Mouse (Mus musculus) ES-E14 (cell line): ENCODE measurements at regions not wholly inside any gene's neighbourhood (a gene's known extent, or its start where the extent isn't known, plus 50 kb on each side); places are given as distances from the start of the nearest gene placed in this dataset.

Experiments
- DNase-seq: peaks from one replicate; pipeline ENCODE4 v3.0.0-alpha.2; 2013; ENCODE audit warnings: low read depth, low spot score
- H3K27ac ChIP-seq: 2 replicates; pipeline ENCODE4 v1.5.1; 2012; ENCODE audit warnings: low read depth, mild to moderate bottlenecking, low read length, moderate library complexity, mixed read lengths; ENCODE audit not compliant: poor library complexity, insufficient read depth, severe bottlenecking
- H3K36me3 ChIP-seq: 2 replicates; pipeline ENCODE4 v1.6.1; 2012; ENCODE audit warnings: mild to moderate bottlenecking, low read length, moderate library complexity, mixed read lengths; ENCODE audit not compliant: control insufficient read depth, poor library complexity, insufficient read depth, severe bottlenecking
- H3K4me1 ChIP-seq, 2 experiments: fragments of 150-350 bp in 1 of 2; sonication (generic) in 1 of 2; 2 replicates each; pipeline ENCODE4 v1.6.1; 2012; ENCODE audit warnings: low read length in 2 of 2, mild to moderate bottlenecking in 1 of 2, mixed read lengths in 1 of 2; ENCODE audit not compliant: control insufficient read depth in 2 of 2, insufficient read depth in 2 of 2, poor library complexity in 1 of 2
- H3K4me3 ChIP-seq, 2 experiments: fragments of 150-350 bp in 1 of 2; sonication (generic) in 1 of 2; 2 replicates each; pipeline ENCODE4 v1.5.1; 2012; ENCODE audit warnings: low read length in 2 of 2, low read depth in 1 of 2, mild to moderate bottlenecking in 1 of 2, mixed read lengths in 1 of 2; ENCODE audit not compliant: insufficient read depth in 1 of 2, poor library complexity in 1 of 2, severe bottlenecking in 1 of 2
- H3K9ac ChIP-seq: 2 replicates; pipeline ENCODE4 v1.6.1; 2012; ENCODE audit warnings: low read depth, mild to moderate bottlenecking, low read length, mixed read lengths; ENCODE audit not compliant: poor library complexity, insufficient read depth, severe bottlenecking
- H3K9me3 ChIP-seq: fragments of 150-350 bp; sonication (generic); 2 replicates; pipeline ENCODE4 v1.6.1; 2012; ENCODE audit warnings: low read depth, mild to moderate bottlenecking, low read length; ENCODE audit not compliant: control insufficient read depth, insufficient read depth
- CHD2 ChIP-seq: IDR thresholded peaks from 2 replicates; pipeline ENCODE4 v1.6.1; 2014; ENCODE audit warnings: mild to moderate bottlenecking, low read depth, low read length, inconsistent platforms
- HCFC1 ChIP-seq: IDR thresholded peaks from 2 replicates; pipeline ENCODE4 v1.6.1; 2012; ENCODE audit warnings: low read length, inconsistent platforms, borderline replicate concordance; ENCODE audit not compliant: insufficient read depth
- MAFK ChIP-seq: IDR thresholded peaks from 2 replicates; pipeline ENCODE4 v1.6.1; 2014; ENCODE audit warnings: mild to moderate bottlenecking, low read depth, low read length, inconsistent platforms; ENCODE audit not compliant: insufficient read depth
- ZC3H11A ChIP-seq: IDR thresholded peaks from 2 replicates; pipeline ENCODE4 v1.6.1; 2012; ENCODE audit warnings: low read depth, mild to moderate bottlenecking, inconsistent platforms, low read length, borderline replicate concordance
- ZNF384 ChIP-seq: IDR thresholded peaks from 2 replicates; pipeline ENCODE4 v1.6.1; 2012; ENCODE audit warnings: low read depth, low read length, inconsistent platforms
- in situ Hi-C, 2 experiments: fragments of 600-800 bp; cut with MboI; formaldehyde crosslinking; loops; one replicate each; pipeline ENCODE4 v1.15.1; 2025; ENCODE audit warnings: low sequenced_read_pairs in 2 of 2, inconsistent platforms in 1 of 2; ENCODE audit not compliant: unreplicated experiment in 2 of 2

DNA sequence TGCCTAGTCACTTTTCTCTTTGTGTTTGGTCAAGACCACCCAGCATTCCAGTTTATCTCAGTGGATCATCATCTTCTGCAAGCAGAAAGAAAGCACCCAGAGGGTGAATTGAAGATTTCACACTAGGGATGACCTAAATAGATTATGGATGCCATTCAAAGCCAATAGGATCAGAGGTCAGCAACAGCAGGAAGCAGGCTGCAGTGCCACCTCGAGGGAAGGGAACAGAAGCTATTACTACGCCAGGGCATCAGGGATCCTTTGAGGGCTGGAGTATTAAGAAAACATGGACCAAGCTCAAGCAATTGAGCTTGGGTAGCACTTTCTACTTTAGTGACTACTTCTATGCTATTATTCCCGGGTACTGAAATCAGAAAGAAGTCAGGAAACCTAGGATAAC lies 307.1 kb upstream of the Pitrm1 start:
- no peaks in the 10 kb centered on the region for H3K4me1 ChIP-seq
- no peaks in the 10 kb centered on the region for H3K9me3 ChIP-seq
- no peak overlapping the region for H3K27ac ChIP-seq
- DNase-seq, result no peak
- no peaks in the 10 kb centered on the region for H3K36me3 ChIP-seq
- TF ChIP-seq ZC3H11A, result no peak
- TF ChIP-seq ZNF384, result no peak
- no peak for TF ChIP-seq MAFK
- no peak for TF ChIP-seq CHD2
- no peak for TF ChIP-seq HCFC1
- no peak overlapping the region for H3K9ac ChIP-seq
- in situ Hi-C loops, result no loop called here
- no peak overlapping the region for H3K4me3 ChIP-seq

DNA sequence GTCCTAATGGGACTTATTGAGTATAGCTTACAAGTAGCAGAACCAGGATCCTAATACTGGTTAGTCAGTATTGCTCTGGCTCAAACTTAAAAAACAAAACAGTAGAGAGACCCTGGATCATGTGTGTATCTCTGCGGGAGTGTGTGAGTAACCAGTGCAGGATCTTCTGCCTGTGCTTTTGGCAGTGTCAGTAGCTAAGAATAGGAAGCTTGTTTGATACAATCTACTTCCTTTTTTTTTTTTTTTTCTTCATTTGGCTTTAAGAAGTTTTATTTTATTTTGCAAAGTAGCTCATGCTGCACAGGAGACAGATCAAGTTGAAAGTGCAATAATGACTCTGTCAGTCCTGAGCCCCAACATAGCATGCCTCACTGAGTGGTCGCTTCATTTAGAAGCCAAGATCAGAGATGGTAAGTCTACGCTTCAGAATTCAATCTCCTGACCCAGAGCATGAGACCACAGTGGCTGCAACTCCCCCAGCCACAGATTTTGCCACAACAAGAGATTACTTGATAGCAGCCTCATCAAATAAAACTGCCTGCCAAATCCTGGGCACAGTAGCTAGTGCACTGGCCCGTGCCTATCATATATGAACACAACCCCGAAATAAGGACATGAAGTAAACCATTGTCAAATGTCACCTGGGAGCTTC lies 306.4 kb upstream of the Pitrm1 start:
- H3K27ac ChIP-seq, result no peak overlapping the region
- no peaks in the 10 kb centered on the region for H3K9me3 ChIP-seq
- H3K9ac ChIP-seq, result no peak overlapping the region
- H3K36me3 ChIP-seq, result no peaks in the 10 kb centered on the region
- in situ Hi-C loops, result no loop called here
- H3K4me1 ChIP-seq, result no peaks in the 10 kb centered on the region
- DNase-seq, result no peak
- TF ChIP-seq CHD2 (no peak), HCFC1 (no peak), MAFK (no peak), ZNF384 (no peak), ZC3H11A (no peak)
- no peak overlapping the region for H3K4me3 ChIP-seq

DNA sequence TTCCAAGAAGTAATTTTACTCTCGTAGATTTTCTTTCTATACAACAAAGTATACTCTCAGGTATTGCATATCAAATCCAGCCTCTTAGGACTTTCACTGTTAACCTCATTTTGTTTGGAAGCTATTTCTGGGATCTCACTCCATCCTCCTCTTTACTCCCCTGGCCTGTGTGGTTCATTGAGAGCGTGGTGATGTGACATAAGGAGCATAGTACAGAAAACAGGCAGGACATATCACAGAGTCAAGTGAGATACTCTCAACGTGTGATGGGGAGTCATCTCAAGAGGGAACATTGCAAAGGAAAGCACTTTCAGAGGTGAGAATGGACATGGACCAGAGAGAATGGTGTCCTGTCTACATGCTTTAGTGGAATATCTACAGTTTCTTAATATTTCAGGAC lies 297.8 kb upstream of the Pitrm1 start:
- Histone ChIP-seq H3K9ac (no peak overlapping the region), H3K4me3 (no peak overlapping the region), H3K27ac (no peak overlapping the region), H3K9me3 (no peaks in the 10 kb centered on the region), H3K36me3 (no peaks in the 10 kb centered on the region), H3K4me1 (no peaks in the 10 kb centered on the region)
- in situ Hi-C loops, result no loop called here
- DNase-seq, result no peak
- TF ChIP-seq CHD2 (no peak), ZC3H11A (no peak), ZNF384 (no peak), HCFC1 (no peak), MAFK (no peak)

DNA sequence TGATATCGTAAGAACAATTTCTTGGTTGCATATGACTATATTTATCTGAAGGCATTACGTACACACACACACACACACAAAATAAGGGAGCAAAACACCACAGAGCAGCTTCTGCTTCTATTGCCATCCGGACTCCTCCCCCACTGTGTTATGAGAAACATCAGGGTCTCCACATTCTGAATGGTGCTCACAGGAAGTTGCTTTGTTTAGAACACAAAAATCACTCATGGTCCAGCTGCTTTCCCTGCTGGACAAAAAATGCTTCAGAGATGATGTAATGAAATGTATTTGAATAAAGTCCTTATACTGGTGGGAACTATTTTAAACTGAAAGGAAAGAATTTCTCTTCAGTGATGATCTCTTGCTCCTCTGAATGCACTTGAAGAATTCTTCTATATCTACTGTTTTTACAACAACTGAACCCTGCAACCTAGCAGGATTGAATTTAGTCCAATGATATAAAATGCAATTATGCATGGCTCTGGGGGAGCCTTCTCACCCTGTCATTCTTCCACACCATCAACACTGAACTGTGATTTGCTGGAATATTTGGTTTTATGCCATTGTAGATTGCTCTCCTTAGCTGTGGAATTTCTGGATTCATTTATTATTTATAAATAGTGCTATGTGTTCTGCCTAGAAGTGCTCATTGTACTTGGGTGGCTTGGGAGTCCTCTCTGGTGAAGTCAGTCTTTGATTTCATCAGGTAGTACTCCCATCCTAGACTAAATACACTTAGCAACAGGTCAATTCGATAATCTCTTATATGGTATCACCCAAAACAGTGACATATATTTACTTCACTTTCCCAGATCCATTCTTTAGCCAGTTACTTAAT lies 296.7 kb upstream of the Pitrm1 start:
- TF ChIP-seq ZNF384, result no peak
- TF ChIP-seq CHD2, result no peak
- no peak for TF ChIP-seq ZC3H11A
- TF ChIP-seq HCFC1, result no peak
- no peak for TF ChIP-seq MAFK
- in situ Hi-C loops, result no loop called here
- H3K27ac ChIP-seq, result no peak overlapping the region

More for the DNA sequence above, 296.7 kb upstream of the Pitrm1 start:
- no peak for DNase-seq
- Histone ChIP-seq H3K9me3 (no peaks in the 10 kb centered on the region), H3K4me1 (no peaks in the 10 kb centered on the region), H3K36me3 (no peaks in the 10 kb centered on the region), H3K4me3 (no peak overlapping the region), H3K9ac (no peak overlapping the region)
